Mouse (Mus musculus) forebrain, embryonic 10.5 days (tissue): ENCODE data around the gene Rnf31. TPM values are rescaled to one million over a fixed set of nuclear protein-coding genes. Genes with fewer than 3 reads are reported as not detected.

Experiments used
- DNase-seq: peaks from one replicate; pipeline ENCODE4 v3.0.0-alpha.2; 2017; ENCODE audit warnings: low spot score; ENCODE audit errors: extremely low spot score
- H3K27ac ChIP-seq: fragments of 300-500 bp; sonication (generic); 2 replicates; pipeline ENCODE4 v1.5.1; 2016; ENCODE audit warnings: mild to moderate bottlenecking
- H3K27me3 ChIP-seq: fragments of 300-500 bp; sonication (generic); 2 replicates; pipeline ENCODE4 v1.6.1; 2016; ENCODE audit warnings: mild to moderate bottlenecking; ENCODE audit not compliant: poor library complexity, severe bottlenecking
- H3K36me3 ChIP-seq: fragments of 300-500 bp; sonication (generic); replicated peaks from 2 replicates; pipeline ENCODE4 v1.6.1; 2016; ENCODE audit warnings: mild to moderate bottlenecking, moderate library complexity
- H3K4me1 ChIP-seq: fragments of 300-500 bp; sonication (generic); 2 replicates; pipeline ENCODE4 v1.6.1; 2016
- H3K4me3 ChIP-seq: fragments of 300-500 bp; sonication (generic); 2 replicates; pipeline ENCODE4 v1.5.1; 2016; ENCODE audit warnings: mild to moderate bottlenecking, moderate library complexity
- H3K9me3 ChIP-seq: fragments of 300-500 bp; sonication (generic); 2 replicates; pipeline ENCODE4 v1.6.1; 2016; ENCODE audit warnings: mild to moderate bottlenecking, moderate library complexity
- WGBS: fragments of 180-500 bp; shearing (Covaris S2); methylation state at CpG from one replicate; pipeline ENCODE4 v1.1.7; 2016; 5-methylcytosine and 5-hydroxymethylcytosine counted together
- polyA plus RNA-seq: library from polyadenylated mRNA; unstranded; fragments of >200 nt; fragmentation: Nextera tagmentation; extraction: Ambion mirVana; gene quantifications from 2 replicates; pipeline ENCODE4 v1.2.1, GENCODE M21; 2016

The Rnf31 gene
- polyA plus RNA-seq, 1 experiment from 2014 or later, result 21.3 TPM

DNA sequence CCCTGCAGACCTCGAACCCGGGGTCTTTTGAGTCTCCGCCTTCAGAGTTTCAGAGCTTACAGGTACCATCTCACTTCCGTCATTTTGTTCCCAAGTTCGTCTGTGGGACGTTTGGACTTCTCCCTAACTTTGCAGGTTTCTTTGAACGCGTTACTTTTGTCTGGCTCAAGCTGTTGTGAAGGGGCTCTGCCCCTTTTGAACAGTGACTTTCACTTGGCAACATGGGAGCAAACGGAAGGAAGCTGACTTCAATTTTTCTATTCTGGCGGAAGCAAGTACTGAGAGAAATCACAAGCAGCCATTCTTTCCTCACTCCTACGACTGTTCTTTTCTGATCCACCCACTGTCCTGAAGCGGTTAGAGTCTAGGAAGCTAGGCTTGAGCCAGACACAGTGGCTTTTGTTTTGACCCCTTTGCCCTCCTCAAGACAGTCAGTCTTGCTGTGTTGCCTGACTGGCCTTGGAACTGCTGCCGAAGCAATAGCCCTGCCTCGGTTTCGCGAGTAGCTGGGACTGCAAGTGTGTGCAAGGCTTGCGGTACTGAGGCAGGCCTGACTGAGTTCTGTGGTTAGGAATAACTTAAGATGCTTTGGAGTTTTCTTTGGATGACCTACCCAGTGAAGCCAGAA, 52.9 kb downstream of the Rnf31 start:
- Histone ChIP-seq H3K27me3 (no peaks in the 10 kb centered on the region), H3K27ac (peak overlapping the region; percentile 100), H3K4me3 (peak overlapping the region; percentile 97), H3K36me3 (peaks cover 51% of the 10 kb centered on the region), H3K4me1 (peaks cover 32% of the 10 kb centered on the region), H3K9me3 (no peaks in the 10 kb centered on the region)
- DNase-seq, result no peak
- 34% methylated on average over 17 of the region's 17 CpGs for WGBS

DNA sequence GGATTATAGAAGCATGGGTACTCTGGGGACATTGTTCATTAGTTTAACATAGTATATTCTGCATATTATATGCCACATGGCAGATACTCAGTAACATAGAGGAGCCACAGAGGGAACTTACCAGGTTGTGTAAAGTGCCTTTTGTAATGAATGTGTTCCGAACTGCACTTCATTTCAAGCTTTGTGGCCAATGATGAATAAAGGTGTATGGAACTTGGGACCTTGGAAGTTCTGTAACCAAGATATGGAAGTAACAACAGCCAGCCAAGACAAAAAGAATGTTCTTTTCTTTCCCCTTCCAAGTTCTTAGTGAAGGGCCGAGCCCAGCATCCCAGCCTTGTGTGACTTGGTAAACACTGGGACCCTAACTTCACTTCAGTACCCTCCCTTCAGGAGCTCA, 58.4 kb downstream of the Rnf31 start, which contains the start of gene Tssk4:
TSS of gene Tssk4 (plus strand) at position 301 of the 400 bp plus-strand sequence.
- WGBS, result 97% methylated on average over 2 of the region's 2 CpGs
- H3K36me3 ChIP-seq, result peaks cover 24% of the 10 kb centered on the region
- no peaks in the 10 kb centered on the region for H3K27me3 ChIP-seq
- no peak within 1 kb of the TSS for H3K27ac ChIP-seq
- no peaks in the 10 kb centered on the region for H3K9me3 ChIP-seq
- no peak for DNase-seq
- H3K4me3 ChIP-seq, result no peak within 1 kb of the TSS
- H3K4me1 ChIP-seq, result peaks cover 5% of the 10 kb centered on the region

DNA sequence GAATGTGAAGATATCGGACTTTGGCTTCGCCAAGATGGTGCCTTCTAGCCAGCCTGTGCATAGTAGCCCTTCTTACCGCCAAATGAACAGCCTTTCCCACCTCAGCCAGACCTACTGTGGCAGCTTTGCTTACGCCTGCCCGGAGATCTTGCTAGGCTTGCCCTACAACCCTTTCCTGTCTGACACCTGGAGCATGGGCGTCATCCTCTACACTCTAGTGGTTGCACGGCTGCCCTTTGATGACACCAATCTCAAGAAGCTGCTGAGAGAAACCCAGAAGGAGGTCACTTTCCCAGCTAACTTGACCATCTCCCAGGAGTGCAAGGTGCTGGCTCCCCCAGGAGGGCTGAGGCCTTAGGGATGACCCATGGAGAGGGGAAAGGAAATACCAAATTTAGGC, 60.0 kb downstream of the Rnf31 start:
- H3K4me3 ChIP-seq, result no peak overlapping the region
- no peaks in the 10 kb centered on the region for H3K9me3 ChIP-seq
- H3K27ac ChIP-seq, result no peak overlapping the region
- WGBS, result 87% methylated on average over 7 of the region's 7 CpGs
- no peaks in the 10 kb centered on the region for H3K27me3 ChIP-seq
- no peak for DNase-seq
- peaks cover 12% of the 10 kb centered on the region for H3K36me3 ChIP-seq
- H3K4me1 ChIP-seq, result no peaks in the 10 kb centered on the region

Other genes starting within 250 kb of the Rnf31 start
- 67.2 and 71.0 TPM in 2 replicates for gene Dhrs4, start 113.0 kb upstream of the Rnf31 start, polyA plus RNA-seq
- 5.1 TPM in 2 replicates for gene Carmil3, start 101.1 kb upstream of the Rnf31 start, polyA plus RNA-seq
- gene Cpne6, start 81.3 kb upstream of the Rnf31 start, polyA plus RNA-seq, result 0.05 and 0.14 TPM in 2 replicates
- not detected in 2 replicates for gene Nrl, start 66.7 kb upstream of the Rnf31 start, polyA plus RNA-seq
- 18.3 and 20.0 TPM in 2 replicates for gene Pck2, start 51.4 kb upstream of the Rnf31 start, polyA plus RNA-seq
- gene Dcaf11, start 31.7 kb upstream of the Rnf31 start, polyA plus RNA-seq, result 68.1 and 73.3 TPM in 2 replicates
- not detected in 2 replicates for gene A730061H03Rik, start 31.3 kb upstream of the Rnf31 start, polyA plus RNA-seq
- gene Fitm1, start 16.1 kb upstream of the Rnf31 start, polyA plus RNA-seq, result not detected in 2 replicates
- gene Psme1, start 13.6 kb upstream of the Rnf31 start, polyA plus RNA-seq, result 90.9 and 94.3 TPM in 2 replicates
- 5.3 and 5.4 TPM in 2 replicates for gene Emc9, start 6.4 kb upstream of the Rnf31 start, polyA plus RNA-seq
- 154 and 171 TPM in 2 replicates for gene Psme2, start 595 bp upstream of the Rnf31 start, polyA plus RNA-seq
- gene Irf9, start 11.9 kb downstream of the Rnf31 start, polyA plus RNA-seq, result 7.3 and 7.6 TPM in 2 replicates
- gene Rec8, start 26.3 kb downstream of the Rnf31 start, polyA plus RNA-seq, result 5.6 and 5.7 TPM in 2 replicates
- gene Ipo4, start 44.2 kb downstream of the Rnf31 start, polyA plus RNA-seq, result 110 and 123 TPM in 2 replicates
- 0.98 and 1.00 TPM in 2 replicates for gene Gm49378, start 46.2 kb downstream of the Rnf31 start, polyA plus RNA-seq
- 78.3 and 78.7 TPM in 2 replicates for gene Tm9sf1, start 52.1 kb downstream of the Rnf31 start, polyA plus RNA-seq
- 0.58 and 1.1 TPM in 2 replicates for gene Tssk4, start 58.5 kb downstream of the Rnf31 start, polyA plus RNA-seq
- gene Mdp1, start 68.8 kb downstream of the Rnf31 start, polyA plus RNA-seq, result 62.4 and 63.7 TPM in 2 replicates
- 59.9 and 62.4 TPM in 2 replicates for gene Gmpr2, start 80.2 kb downstream of the Rnf31 start, polyA plus RNA-seq
- 664 and 665 TPM in 2 replicates for gene Nedd8, start 80.4 kb downstream of the Rnf31 start, polyA plus RNA-seq
- 78.8 and 79.7 TPM in 2 replicates for gene Tinf2, start 90.1 kb downstream of the Rnf31 start, polyA plus RNA-seq
- gene Tgm1, start 122.2 kb downstream of the Rnf31 start, polyA plus RNA-seq, result 0.26 and 0.44 TPM in 2 replicates
- 30.2 and 31.5 TPM in 2 replicates for gene Rabggta, start 130.6 kb downstream of the Rnf31 start, polyA plus RNA-seq
- gene Dhrs1, start 154.0 kb downstream of the Rnf31 start, polyA plus RNA-seq, result 59.1 and 62.5 TPM in 2 replicates
- gene Nop9, start 154.0 kb downstream of the Rnf31 start, polyA plus RNA-seq, result 63.0 and 68.4 TPM in 2 replicates
- gene Cideb, start 166.8 kb downstream of the Rnf31 start, polyA plus RNA-seq, result 0.33 TPM in 1 of 2 replicates, not detected in the other
- gene Ltb4r2, start 169.7 kb downstream of the Rnf31 start, polyA plus RNA-seq, result 0.19 and 0.28 TPM in 2 replicates
- gene Ltb4r1, start 174.3 kb downstream of the Rnf31 start, polyA plus RNA-seq, result 0.26 TPM in 2 replicates
- gene Adcy4, start 192.4 kb downstream of the Rnf31 start, polyA plus RNA-seq, result 4.6 and 5.4 TPM in 2 replicates
- 8.0 and 10.2 TPM in 2 replicates for gene Ripk3, start 197.2 kb downstream of the Rnf31 start, polyA plus RNA-seq
- gene Nfatc4, start 231.4 kb downstream of the Rnf31 start, polyA plus RNA-seq, result 37.9 and 39.1 TPM in 2 replicates